Mouse (Mus musculus): ENCODE results near the gene Pomgnt1. TPM values are rescaled to one million over a fixed set of nuclear protein-coding genes. Genes with fewer than 3 reads are reported as not detected.

The Pomgnt1 gene
- total RNA-seq, 1 experiment from 2014 or later: 21.2 TPM

DNA sequence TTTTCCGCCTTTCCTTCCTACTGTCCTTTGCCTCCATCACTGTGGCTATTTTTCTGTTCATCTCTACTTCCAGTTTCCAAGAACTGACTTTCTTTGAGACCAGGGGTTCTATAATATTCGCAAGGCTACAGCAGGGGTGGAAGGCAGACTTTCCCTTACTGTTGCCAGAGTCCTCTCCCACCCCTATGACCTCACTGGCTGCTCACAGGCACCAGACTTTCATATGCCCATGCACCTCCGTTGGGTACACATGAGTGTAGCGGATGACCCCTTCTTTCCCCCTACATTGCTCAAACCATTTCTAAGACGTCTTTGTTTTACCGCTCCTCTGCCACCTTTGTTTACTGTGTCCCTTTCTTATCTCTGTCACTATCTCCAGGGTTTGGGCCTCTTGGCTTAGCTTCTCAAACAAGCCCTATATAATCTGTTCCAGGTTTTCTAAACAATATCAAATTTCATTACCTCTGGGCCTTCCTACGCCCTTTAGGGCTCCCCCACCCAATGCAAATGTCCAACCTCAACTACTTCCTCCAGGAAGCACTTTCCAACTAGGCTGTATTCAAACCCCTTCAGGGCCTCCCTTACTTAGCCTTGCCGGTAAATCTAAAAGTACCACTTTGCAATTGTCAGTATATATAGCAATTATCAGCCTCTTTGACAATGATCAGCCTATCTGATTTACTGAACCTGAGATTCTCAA, 42.2 kb downstream of the Pomgnt1 start:
- ATAC-seq (ENCODE audit: extremely low read depth, insufficient number of reproducible peaks, low FRiP score, poor library complexity, severe bottlenecking): no peak

DNA sequence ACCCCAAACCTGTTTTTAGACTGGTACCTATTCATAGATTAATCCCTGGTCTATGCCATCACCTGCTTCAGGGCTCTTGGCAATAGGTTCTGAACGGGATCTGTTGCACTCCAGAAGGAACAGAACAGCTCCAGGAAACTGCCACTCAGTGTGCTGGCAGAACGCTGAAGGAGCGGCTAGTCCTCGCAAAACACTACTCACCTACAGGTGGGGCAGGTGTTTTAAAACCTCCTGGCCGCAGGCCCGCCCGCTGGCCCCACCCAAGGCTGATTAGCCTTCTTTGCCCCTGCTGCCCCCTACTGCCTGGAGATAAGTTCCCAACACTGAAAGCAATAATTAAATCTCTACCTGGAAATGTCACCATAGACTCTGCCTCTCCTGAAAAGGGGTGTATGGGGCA, 43.8 kb downstream of the Pomgnt1 start, which contains the start of gene Tspan1:
Gene Tspan1 (minus strand): TSS at position 198 of the 400 bp plus-strand sequence.
- no peak for ATAC-seq (ENCODE audit: extremely low read depth, insufficient number of reproducible peaks, low FRiP score, poor library complexity, severe bottlenecking)

DNA sequence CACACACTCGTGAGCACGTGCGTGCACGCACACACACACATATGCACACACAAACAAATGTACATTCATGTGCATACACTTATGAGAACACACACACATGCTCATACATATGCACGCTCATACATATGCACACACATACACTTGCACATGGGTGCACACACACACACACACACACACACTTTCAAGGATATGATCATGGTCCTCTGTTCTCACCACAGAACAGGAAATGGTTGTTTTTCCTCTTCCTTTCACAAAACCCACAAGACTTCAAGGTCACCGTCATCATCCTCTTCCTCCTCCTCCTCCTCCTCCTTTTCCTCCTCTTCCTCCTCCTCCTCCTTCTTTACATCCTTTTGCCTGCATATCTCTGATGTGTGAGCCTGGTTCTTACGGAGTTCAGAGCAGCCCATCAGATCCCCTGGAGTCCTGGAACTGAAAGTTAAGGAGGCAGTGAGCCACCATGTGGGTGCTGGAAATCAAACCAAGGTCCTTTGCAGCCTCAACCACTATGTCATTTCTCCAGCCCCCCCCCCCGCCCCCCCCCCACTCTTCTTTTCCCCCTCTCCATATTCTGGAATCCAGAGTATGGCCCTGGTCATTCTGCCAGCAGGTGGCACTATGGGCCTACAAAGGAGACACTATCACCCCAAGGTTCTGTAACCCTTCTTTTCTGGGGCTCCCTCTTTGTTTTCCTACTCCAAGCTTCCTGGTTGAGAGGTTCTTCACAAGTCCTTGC, 45.1 kb downstream of the Pomgnt1 start:
- ATAC-seq (ENCODE audit: extremely low read depth, insufficient number of reproducible peaks, low FRiP score, poor library complexity, severe bottlenecking): 0 out of 2 replicates have a peak, but pooled peaks have one; percentile 44

DNA sequence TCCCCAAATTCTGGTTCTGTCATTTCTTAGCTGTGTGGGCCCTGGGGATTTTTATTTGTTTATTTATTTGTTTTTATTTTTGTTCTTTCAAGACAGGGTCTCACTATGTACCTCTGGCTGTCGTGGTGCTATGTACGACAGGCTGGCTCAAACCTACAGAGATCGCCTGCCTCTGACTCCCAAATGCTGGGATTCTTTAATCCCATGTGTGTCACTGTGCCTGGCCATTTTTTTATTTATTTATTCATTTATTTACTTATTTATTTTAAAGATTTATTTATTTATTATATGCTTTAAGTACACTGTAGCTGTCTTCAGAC, 45.7 kb downstream of the Pomgnt1 start:
- ATAC-seq (ENCODE audit: extremely low read depth, insufficient number of reproducible peaks, low FRiP score, poor library complexity, severe bottlenecking): no peak

DNA sequence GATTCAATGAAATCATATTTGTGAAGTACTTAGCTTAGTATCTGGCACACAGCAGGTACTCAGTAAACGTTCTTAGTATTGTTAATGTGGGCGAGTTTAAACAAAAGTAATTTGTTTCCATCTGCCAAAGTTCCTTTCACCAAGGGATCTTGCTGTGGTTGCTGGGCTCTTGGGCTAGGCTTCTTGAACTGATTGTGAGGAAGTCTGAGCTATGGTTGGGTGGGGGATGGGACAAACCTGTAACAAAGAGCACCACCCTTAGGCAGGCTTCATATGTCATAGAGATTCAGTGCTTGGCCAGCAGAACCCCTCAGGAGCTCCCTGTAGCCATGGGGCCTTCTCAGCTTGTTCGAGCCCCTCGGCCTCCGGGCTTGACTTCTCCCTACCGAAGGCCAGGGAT, 49.4 kb downstream of the Pomgnt1 start, which contains the start of the genes 1700042G07Rik and Gm49337:
Gene 1700042G07Rik (plus strand): TSS at position 301 of the 400 bp plus-strand sequence.
Gene Gm49337 (plus strand): TSS at position 313 of the 400 bp plus-strand sequence.
- no peak for ATAC-seq (ENCODE audit: extremely low read depth, insufficient number of reproducible peaks, low FRiP score, poor library complexity, severe bottlenecking)

DNA sequence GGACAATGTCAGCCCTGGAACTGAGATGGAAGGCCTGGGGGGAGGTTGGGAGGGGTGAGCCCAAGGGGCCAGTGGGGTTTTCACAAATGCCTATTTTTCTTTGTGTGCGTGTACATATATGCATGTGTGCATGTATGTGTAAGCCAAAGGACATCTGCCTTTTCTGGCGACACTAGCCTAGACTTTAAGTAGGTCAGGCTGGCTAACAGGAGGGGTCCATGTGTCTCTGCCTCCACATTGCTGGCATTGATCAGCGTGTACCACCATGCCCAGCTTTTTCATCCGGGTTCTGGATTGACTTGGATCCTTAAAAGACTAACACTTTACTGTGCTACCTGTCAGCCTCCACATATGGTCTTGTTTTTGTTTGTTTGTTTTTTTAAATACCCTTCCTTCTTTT, 50.1 kb downstream of the Pomgnt1 start:
- ATAC-seq (ENCODE audit: extremely low read depth, insufficient number of reproducible peaks, low FRiP score, poor library complexity, severe bottlenecking): no peak

DNA sequence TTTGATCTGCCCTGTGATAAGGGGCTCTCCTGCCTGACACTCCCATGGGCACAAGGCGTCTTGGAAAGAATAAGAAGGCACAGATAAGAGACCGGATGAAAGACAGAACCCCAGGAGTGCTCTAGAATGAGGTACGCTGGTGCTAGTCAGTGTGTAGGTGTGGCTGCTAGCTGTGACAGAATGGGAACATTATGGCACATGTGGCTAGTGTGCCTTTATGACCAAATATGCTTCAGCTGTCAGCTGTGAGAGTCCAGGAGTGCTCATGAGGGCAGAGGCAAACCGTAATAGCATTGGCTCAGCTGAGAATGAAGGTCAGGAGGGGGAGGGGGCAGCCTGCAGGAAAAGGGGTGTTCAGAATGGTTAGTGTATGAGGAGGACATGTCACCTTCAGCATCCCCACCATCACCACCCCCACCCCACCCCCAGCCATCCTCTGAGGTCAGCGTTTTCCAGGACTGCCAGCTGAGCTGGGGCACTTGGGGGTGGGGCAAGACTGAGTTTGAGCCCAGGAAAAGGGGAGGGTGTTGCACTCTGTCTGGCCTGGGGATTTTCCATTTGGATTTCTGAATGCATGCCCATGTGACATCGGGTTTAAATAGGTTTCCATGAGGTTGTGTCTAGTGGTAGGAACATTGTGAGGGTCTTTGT, 51.0 kb downstream of the Pomgnt1 start:
- ATAC-seq (ENCODE audit: extremely low read depth, insufficient number of reproducible peaks, low FRiP score, poor library complexity, severe bottlenecking): no peak

DNA sequence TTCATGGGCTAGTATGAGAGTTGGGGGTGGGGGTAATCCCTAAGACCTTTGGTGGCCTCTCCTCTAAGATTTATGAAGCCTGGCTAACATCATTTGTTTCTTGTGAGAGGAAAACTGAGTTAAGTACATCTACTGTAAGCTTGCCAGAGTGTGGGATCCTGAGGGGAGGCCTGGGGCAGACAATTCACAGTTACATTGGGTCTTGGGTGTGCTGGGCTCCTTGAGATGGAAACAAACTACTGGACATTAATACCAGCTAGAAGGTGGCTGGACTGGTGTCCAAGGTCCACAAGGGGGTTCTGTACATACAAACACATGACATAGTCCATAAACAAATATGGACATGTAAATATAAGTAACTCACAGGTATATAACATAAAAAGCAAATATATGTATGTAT, 51.5 kb downstream of the Pomgnt1 start:
- ATAC-seq (ENCODE audit: extremely low read depth, insufficient number of reproducible peaks, low FRiP score, poor library complexity, severe bottlenecking): no peak

DNA sequence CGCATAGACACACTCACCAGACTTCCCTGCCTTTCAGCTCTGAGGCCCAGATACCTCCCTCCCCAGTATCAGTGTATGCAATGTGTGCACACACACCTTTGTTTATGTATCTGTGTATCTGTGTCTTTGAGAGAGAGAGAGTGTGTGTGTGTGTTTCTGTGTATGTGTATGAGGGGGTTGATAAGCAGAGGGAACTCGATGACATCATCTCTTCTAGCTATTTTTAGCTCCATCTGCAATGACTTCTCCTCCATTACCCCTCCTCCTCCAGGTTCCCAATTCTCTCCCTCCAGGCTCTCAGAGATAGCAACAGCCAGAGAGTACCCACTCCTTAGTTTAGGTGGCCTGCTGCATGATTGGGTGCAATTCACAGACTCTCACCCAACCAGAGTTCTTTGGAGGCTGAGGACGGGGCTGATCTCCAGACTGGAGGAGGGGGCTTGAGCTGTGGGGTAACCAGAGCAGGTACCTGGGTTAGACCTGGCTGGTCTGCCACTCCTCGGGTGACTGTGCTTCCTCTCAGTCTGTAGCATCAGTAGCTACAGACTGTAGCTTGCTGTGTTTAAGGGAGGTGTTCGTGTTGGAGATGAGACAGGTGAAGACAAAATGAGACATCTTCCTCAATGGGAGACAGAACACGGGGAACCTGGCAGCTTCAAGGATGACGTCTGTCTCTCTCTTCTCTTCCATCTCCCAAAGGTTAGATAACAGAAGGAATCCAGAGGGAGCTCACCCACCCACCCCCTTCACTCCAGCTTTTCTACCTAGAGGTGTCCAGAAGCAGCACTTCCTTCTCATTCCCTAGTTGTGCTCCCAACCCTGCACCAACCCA, 52.3 kb downstream of the Pomgnt1 start:
- ATAC-seq (ENCODE audit: extremely low read depth, insufficient number of reproducible peaks, low FRiP score, poor library complexity, severe bottlenecking): no peak

DNA sequence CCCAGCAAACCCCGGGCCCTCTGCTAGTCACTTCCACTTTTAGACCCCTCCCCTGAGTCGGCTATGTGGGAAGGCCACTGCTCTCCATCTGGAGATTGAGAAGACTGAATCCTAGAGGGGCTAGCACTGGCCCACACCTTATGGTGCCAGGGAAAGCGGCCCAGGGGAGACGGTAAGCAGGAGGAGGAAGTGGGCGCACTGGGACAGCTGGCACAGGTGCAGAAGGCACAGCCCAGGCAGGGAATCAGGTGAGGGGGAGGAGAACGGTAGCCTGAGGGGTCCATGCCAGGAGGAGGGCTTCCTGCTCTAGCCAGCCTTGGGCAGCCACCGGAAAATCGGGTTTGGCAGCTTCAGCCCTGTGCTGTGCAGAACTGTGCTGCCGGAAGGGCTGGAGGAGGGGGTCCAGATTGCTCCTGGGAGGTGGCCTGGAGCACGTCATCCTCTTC, 52.9 kb downstream of the Pomgnt1 start:
- peak; percentile 6; the same call in 1 of the 2 replicates for ATAC-seq (ENCODE audit: extremely low read depth, insufficient number of reproducible peaks, low FRiP score, poor library complexity, severe bottlenecking)

DNA sequence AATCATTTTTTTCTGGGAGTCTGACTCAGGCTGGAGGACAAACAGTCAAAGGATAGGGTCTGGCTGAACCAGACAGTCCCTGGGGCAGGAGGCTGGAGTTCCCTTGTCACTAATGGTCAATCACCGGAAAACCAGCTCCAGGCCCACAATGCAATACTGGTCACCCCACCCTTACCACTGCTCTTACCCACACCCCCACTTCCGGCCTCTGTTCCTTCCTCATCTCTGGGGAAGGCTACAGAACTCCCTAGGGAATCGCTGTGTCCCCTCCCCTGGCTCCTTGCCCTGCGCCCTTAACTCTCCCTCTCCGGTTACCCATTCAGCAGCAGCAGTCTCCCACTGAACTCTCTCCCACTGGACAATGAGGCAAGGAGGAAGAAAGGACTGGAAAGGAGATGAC, 53.5 kb downstream of the Pomgnt1 start:
- peak; percentile 30; the same call in 1 of the 2 replicates for ATAC-seq (ENCODE audit: extremely low read depth, insufficient number of reproducible peaks, low FRiP score, poor library complexity, severe bottlenecking)

DNA sequence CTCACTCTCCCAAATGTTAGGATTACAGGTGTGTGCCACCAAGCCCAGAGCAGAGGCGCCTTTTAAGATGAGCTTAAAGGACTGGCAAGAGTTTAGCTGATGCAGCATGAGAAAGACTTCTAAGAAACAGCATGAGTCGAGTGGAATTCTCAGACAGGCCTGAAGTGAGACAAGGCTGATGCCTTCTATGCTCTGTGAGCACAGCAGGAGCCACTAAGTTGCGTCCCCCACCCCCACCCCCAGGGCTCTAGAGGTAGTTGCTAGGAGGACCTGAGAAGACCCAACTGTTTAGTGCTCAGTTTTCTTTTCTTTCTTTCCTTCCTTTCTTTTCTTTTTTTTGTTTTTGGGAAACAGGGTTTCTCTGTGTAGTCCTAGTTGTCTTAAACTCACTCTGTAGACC, 58.4 kb downstream of the Pomgnt1 start:
- ATAC-seq (ENCODE audit: extremely low read depth, insufficient number of reproducible peaks, low FRiP score, poor library complexity, severe bottlenecking): no peak

DNA sequence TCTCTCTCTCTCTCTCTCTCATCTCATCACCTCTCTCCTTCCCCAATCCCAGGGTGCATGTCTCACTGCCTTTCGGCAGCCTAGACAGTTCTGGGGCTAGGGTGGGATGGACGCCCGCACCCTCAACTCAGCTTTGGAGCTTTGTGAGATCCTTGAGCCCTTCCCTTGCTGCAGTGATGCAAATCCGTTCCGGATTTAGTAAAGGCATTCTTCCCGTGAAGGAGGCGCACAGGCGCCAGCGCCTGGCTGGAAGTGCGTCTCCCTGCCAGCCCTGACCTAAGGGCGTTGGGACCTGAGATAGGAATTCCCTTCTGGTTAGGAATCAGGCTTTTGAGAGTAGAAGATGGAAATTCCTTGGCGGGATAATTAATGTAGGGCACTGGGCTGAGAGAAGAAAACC, 59.1 kb downstream of the Pomgnt1 start:
- ATAC-seq (ENCODE audit: extremely low read depth, insufficient number of reproducible peaks, low FRiP score, poor library complexity, severe bottlenecking): no peak

DNA sequence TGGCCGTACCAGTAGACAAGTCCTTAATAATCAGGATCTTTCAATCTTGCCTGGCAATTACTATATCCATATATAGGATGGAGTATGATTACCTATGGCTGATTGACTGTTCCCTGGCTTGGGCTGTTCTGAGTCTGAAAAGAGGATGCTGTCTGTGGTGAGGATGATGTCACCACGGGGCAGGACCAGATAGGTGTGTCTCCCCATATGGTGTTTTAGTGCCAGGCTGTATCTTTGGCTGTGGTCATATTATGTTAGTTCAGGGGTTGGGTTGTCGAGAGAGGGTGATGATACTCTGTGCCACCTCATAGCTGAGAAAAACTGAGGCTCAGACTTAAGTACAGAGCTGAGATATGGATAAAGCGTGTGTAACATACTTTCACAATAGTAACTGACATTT, 61.4 kb downstream of the Pomgnt1 start:
- ATAC-seq (ENCODE audit: extremely low read depth, insufficient number of reproducible peaks, low FRiP score, poor library complexity, severe bottlenecking): no peak

DNA sequence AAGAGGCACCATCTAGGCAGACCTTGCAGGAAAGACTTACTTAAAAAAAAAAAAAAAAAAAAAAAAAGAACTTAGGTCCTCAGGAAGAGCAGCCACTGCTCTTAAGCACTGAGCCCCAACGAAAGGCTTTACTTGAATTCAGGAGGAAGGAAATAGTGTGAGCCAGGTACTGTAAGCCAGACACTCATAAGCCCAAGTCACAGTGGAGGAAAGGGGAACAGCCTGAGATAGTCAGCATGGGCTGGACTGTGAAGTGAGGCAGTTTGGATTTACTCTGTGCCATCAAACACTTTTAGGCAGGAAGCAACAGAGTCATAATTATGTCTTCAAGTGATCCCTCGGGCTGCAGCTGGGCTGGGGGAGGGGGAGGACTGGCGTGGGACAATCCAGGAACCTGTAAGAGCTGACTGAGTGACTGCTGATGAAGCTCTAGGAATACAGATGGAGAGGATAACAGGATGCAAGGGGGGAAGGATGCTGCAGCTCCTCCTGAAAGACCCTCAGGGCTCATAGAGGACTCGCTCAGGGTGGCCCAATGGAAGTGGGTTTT, 68.7 kb downstream of the Pomgnt1 start:
- ATAC-seq (ENCODE audit: extremely low read depth, insufficient number of reproducible peaks, low FRiP score, poor library complexity, severe bottlenecking): no peak

DNA sequence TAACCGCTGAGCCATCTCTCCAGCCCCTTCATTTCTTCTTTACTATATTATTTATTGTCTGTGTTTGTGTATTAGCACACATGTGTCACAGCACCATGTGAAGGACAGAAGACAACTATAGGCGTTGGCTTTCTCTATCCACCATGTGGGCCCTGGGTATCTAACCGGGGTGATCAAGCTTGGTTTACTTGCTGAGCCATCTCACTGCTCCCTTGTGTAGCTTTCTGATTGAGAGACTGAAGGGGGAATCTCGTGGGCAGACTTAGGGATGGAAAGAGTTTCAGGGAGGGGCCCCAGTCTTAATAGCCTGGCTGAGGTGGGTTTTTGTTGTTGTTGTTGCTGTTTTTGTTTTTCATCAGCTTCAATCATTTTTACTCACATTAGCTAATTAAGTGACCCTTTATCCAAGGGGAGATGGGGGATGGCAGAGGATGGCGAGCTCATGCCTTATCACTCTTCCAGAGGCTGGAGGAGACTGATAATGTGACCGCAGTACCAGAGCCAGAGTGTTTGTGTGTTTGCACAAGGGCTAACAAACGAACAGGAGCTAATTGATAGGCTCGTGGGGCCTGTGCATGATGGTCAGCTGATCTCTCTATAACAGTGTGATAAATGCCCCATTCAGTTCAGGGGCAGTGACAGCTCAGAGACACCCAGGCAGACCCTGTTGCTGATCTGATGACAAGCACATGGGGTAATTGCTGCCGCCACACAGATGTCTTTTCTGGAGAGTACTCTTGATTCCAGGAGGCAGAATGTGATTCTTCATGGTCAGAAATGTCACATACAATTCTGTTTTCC, 70.1 kb downstream of the Pomgnt1 start:
- no peak for ATAC-seq (ENCODE audit: extremely low read depth, insufficient number of reproducible peaks, low FRiP score, poor library complexity, severe bottlenecking)

DNA sequence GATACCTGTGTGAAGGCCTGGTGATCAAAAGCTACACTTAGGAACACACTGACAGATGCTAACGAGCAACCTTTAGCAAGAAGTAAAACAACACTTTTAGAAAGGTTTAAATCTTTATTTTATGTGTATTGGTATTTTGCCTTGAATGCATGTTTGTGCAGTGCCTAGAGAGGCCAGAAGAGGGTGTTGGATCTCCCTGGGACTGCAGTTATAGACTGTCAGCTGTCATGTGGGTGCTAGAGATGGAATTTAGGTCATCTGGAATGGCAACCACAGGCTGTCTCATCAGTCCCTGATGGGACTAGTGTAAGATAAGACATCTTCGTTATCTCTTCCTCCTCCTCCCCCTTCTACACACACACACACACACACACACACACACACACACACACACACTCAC, 74.8 kb downstream of the Pomgnt1 start:
- no peak for ATAC-seq (ENCODE audit: extremely low read depth, insufficient number of reproducible peaks, low FRiP score, poor library complexity, severe bottlenecking)

DNA sequence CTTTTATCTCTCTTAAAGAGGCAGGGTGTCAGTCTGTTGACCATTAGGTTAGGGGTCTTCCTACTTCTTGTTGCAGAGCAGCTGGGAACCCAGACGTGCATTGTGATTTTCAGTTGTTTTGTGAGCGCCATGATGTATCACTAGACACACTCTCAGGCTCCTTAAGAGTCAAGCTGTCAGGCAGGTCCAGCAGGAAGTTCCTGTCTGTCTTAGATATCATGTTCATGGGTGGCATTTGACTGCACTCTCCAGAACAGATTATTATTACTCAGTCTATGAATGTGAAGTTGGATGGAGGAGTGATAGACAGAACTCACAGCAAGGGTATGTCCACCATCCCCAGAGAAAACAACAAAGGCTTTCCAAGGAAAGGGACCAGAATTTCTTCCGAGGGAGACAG, 80.8 kb downstream of the Pomgnt1 start:
- ATAC-seq (ENCODE audit: extremely low read depth, insufficient number of reproducible peaks, low FRiP score, poor library complexity, severe bottlenecking): no peak

Measured in neutrophil, adult 5-6 weeks (primary cell).